Mouse (Mus musculus) ovary, adult 18-20 months (tissue): ENCODE measurements around the gene Gm28048.

Source experiments
- DNase-seq: peaks from one replicate; pipeline ENCODE4 v3.0.0; 2022; ENCODE audit warnings: low spot score, mixed read lengths

Gm28048 gene

DNA sequence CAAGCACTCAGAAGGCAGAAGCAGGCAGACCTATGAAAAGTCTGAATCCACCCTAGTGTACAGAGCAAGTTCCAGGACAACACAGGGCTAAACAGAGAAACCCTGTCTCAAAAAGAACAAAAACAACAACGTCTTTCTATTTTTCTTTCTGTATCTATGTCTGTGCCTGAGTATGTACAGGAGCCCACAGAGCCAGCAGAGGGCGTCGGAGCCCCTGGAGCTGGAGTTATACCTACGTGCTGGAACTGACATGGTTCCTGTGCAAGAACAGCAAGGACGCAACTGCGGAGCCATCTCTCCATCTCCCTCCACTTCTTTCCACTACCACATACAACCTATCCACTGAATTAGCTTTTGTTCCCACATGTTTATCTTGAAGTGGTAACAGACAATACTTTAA, 31.8 kb downstream of the Gm28048 start:
- DNase-seq = no peak

DNA sequence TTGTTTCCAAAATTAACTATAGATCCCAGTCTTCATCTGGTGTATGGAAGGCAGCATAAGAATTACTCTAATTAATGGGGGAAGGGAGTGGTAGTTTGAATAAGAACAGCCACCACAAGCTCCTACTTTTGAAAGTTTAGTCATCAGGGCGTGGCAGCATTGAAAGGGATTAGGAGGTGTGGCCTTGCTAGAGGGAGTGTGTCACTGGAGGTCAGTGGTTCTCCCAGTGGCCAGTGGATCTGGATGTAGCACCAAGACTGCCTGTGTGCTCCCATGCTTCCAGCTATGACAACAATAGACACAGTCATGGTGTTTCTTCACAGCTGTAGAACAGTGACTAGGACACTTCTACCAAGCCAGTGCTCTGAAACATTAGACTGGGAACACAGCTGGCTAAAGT, 32.8 kb downstream of the Gm28048 start:
- no peak for DNase-seq

DNA sequence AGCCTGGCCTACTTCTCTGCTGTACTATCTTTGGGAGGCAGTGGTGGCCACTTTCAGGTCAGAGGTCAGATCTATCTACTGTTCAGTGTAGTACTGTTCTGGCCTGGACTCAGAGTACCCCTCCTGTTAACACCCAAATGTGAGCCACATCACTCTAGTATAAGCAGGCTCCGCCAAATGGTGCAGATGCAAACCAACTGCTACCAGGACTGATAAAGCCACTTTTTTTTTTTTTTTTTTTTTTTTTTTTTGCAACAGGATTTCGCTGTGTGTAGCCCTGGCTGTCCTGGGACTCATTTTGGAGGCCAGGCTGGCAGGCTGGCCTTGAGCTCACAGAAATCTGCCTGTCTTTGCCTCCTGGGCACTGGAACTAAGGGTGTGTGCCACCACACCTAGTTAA, 42.9 kb downstream of the Gm28048 start:
- DNase-seq = no peak

DNA sequence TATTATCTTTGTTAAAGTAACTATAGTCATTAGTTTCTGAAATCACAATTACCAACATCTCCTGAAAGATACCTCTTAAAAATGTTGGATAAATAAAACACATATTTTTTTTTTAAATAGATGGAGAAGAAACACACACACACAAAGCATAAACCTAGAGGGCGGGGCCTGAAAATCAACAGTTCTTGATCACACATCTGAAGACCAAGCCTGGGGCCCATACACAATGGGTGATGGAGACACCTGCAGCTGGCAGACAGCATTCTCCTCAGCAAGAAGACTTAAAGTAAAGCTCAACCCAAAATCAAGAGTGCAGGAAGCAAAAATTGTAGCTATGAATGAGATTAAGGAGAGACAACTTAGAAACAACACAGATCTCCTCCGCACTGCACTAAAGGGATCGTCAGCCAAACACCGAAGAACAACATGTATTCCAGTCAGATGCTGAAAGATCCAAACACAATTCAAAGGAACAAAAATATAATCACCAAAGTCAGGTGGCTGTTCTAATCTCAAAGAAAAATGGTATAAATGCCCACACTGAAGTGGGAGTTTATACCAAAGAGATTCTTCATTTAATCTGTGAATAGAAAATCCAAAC, 44.1 kb downstream of the Gm28048 start:
- no peak for DNase-seq

DNA sequence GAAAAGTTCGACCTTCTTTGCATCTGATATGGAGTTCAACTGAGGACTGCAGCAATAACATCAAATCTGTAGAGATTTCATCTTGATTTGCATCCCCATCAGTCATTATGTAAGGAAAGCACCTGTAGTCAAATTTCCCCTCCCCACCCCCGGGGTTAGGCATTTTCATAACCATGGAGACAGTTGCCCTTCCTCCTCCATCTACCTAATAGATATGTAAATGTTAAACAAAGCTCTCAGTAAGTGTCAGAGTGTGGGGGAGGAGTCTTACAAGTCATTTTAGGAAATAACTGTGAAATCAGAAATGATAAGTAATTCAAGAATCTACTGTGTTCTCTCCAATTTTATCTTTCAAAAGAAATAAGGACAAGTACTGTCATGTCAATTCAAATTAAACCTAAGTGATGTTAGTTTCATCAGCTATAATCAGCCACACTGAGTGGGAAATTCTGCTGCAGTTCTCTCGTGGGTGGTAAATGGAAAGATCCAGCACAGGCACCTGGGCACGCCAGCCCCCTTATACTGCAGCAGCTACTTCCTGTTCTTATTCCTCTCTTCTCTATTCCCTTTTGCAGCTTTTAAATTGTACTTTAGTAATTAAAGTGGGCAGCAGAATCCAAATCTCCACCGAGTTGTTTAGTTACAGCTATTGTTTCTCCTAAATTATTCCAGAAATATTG, 45.3 kb downstream of the Gm28048 start:
- no peak for DNase-seq

DNA sequence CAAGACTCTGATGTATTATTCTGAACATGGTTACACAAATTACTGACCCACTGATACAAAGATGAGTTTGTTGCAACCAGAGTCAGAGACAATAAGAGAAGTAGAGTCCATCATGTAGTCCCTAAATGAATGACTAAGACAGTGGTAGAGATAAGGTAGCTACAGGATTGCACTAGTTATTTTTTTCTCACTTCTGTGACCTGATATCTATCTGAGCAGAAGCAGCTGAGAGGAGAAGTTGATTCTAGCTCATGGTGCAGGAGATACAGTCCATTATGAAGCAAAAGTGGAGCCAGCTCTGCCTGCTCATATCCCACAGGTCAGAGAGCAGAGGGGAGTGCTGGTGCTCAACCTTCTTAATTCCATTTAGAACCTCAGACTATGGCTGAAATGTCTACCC, 49.7 kb downstream of the Gm28048 start:
- no peak for DNase-seq

DNA sequence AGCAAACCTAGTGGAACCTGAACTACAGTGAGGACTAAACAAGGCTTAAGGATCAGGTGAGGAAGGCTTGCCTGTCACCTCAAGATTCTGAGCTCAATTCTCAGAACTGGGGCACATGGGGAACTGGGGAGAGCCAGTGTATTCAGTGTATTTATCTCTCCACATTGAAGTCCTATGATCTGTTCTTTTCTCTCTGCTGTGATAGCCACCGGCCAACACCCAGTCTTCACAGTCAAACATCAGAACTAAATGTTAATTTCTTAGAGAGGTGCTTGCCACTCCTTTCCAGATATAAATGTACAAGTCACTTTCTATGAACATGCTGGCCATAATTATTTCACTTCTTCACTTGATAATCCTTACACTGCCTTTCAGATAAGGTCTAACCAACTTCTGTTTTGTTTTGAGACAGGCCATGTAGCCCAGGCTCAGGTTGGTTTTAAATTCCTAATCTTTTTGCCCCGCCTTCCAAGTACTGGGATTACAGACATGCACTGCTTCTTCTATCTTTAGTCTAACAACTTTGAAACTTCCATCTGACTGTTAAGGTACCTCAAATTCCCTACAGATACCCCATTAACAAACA, 50.5 kb downstream of the Gm28048 start:
- DNase-seq = no peak

DNA sequence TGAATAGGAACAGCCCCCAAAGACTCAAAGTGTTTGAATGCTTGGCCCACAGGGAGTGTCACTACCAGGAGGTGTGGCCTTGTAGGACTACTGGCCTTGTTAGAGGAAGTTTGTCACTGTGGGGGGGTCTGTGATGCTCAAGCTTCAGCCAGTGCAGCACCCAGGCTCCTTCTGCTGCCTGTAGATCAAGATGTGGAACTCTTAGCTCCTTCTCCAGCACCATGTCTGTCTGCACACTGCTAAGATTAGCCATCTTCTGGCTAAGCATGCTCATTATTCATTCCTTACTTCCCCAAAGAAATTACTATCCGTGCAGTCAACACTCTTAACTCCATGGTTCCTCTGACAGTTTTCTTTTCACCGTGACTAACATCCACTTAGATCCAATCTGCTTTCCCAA, 51.8 kb downstream of the Gm28048 start:
- no peak for DNase-seq

DNA sequence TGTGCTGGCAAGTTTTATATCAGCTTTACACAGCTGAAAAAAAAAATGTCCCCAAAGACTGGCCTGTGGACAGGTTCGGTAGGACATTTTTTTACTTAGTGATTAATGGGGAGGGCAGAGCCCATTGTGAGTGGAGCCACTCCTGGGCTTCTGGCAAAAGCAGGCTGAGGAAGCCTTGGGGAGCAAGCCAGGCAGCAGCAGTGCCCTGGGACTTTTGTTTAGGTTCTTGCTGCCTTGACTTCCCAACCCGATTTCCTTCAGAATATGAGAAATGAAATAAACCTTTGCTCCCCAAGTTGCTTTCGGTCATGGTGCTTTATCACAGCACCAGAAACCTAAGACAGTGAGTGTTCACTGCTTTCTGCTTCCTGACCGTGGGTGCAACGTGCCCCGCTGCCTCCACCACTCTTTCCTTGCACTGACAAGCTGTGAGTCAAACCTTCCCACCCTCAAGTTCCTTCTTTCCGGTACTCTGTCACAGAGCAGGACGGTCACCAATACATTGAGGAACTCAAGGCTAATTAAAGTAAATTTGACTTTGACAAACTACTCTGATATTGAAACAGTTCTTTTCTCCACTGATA, 53.2 kb downstream of the Gm28048 start:
- no peak for DNase-seq

DNA sequence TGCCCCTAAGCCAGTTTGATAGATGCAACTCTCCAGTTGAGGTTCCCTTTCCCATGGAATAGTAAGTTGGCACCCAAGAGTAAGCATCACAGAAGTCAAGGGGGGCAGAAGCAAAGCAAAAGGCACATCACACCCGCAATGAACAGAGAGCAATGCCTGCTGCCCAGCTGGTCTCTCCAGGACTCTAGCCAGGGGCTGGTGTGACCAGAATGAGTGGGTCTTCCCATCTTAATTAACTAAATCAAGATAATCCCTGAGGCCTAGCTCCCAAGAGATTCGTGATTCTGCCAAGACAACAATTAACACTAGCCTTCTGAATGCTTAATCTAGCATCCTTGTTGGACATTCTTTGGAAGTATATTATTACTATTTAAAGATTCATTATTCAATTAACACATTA, 58.3 kb downstream of the Gm28048 start:
- no peak for DNase-seq

DNA sequence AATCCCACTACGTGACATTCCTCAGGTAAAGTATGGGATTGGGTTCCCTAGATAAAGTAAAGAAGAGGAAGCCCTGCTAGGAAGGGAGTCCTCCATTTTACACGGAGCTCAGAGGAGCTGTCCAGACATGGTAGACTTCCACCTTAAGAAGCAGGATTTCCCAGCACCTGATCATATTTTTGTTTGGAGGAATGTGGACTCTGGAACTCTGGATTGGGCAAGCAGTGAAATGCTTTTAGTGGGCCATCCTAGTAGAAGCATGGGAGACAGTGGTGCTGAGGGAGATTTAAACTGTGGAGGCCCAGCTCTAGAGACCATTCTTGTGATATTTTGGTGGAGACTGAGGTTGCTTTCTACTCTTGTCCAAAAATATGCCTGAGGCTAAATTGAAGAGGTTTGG, 59.3 kb downstream of the Gm28048 start:
- DNase-seq = no peak

DNA sequence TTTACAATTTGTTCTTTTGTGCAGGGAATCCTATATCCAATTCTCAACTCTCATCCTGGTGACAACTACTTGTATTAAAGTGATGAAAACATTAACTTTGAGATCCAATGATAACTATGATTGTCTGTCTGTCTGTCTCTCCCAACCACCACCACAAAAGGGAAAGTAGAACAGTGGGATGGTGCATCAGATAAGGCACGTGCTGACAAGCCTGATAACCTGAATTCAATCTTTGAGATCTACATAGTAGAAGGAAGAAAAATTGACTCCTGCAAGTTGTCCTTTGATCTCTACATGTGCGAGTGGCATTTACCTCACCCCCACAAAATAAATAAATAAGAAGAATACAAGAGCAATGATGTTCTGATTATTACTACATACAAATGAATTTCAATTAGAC, 62.6 kb downstream of the Gm28048 start:
- no peak for DNase-seq

DNA sequence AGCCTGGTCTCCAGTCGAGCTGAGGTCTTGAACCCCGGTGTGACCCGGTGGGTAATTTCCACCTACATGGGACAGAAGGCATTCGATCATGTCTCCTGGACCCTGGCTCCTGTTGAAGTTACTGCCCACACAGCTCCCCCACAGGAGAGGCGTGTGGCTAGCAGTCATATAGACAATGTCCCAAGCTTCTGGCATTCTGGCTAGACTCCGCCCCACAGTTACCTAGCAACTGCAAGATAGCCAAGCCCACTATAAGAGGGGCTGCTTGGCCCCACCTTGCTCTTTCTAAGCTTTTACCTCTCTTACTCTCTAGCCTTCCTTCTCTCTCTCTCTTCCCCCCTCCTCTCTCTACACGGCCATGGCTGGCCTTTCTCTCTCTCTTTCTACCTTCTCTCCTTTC, 64.1 kb downstream of the Gm28048 start:
- DNase-seq = no peak

DNA sequence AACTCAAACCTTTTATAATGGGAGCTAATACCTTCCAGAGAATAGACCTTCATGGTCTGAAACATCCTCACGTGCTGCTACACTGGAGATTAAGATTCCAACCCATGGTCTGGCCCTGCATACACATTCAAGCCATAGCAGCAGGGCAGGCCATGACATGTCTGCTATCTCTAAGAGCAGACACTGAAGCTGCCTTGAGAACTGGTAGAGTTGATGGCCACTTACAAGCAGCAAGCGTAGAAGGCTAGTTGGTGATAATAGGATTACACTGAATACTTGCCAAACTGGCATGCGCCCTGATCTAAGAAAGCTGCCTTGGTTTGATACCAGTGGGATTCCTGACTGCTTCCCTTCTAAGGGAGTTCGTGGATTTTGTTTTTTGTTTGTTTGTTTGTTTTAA, 68.1 kb downstream of the Gm28048 start:
- DNase-seq = no peak

DNA sequence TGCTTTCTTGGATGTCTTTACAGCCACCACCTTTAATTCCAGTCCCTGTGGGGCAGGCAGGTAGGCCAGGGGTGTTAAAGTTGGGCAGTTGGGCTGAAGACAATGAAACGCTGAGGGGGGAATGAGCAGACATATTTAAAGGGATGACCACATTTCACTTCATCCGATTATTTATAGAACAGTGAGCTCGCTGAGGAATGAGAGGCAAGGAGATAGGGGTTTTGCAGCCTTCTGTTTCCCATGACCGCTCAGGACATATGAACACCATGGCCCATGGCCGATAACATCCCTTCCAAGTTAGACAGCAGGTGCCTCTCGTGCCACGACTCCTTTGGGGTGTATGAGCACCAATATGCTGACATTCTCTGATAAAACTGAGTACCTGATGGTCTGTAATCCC, 70.1 kb downstream of the Gm28048 start:
- DNase-seq = no peak

DNA sequence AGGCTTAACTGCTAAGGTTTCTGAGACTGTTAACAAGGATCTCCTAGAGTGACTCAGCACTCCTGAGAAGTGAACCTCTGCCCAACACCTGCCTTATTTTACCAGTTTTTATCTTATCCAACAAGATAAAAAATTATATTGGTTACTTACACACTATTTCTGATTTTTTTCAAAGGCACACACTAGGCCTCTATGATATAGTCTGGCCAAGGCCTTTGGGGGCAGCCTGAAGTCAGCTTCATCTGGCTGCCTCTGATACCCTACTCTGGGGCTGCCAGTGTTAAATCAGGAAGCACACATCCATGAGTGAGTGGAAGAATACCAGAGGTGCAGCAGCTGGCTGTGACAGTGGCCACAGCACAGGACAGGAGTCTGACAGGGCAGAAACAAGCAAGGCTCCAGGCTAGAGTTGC, 75.4 kb downstream of the Gm28048 start:
- DNase-seq = no peak

DNA sequence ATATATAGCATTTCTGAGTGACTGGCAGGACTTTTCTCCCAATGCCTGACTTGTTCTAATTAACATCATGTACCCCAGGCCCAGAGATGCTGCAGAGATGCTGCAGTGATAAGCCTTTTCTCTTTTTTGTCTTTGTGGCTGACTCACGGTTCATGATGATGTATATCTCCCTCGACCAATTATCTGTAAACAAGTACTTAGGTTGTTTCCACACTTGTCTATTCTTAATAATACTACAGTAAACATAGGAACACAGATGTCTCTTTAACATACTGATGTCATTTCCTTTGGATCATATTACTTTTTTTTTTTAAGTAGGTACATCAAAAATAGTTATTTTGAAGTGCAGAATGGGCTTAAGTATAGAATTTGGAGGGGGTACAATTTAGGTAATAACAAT, 79.0 kb downstream of the Gm28048 start:
- DNase-seq = no peak

DNA sequence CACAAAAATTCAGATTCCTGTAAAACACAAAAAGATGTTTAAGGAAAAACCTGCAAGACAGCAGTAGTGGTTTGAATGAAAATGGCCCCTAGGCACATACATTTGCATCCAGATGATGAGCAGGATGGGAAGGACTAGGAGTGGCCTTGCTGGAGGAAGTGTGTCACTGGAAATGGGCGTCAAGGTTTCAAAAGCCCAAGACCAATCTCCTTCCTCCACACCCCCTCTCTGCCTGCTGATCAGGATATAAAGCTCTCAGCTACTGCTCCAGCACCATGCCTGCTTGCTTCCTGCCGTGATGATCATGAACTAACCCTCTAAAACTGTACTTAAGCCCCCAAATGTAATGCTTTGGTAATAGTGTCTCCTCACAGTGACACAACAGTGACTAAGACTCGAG, 81.8 kb downstream of the Gm28048 start:
- no peak for DNase-seq

DNA sequence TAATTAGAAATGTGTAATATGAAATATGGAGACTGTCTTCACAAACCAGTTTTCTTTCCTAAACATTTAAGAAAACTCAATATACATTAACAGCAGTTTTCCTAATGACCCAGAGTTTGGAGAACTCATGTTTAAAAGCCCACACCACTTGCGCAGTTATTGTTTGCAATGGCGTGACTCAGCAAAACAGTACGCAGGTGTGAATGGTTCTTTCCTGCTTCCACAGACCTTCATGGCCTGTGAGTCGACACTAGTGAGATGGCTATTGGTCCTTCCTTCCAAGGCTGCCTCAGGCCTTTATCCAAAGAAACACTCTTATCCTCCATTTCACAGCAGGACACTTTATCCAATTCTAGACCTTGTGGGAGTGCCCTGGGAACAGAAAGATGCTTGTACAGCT, 84.2 kb downstream of the Gm28048 start:
- DNase-seq = no peak

DNA sequence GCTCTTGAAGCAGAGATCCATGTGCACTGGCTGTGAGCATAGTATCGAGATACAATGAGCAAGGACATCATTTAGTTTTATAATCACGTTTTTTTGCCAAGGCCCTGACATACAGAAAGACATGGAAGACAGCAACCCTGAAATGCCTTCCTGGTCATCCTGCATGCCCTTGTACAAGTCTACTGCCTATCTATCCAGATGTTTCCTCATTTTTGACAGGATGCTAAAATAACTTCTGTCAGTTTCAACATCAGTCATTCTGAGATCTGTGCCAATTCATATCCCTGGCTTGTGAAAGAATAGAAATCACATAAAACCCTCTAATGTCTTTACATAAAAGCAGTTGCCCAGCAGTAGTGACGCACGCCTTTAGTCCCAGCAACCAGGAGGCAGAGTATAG, 84.8 kb downstream of the Gm28048 start:
- no peak for DNase-seq

DNA sequence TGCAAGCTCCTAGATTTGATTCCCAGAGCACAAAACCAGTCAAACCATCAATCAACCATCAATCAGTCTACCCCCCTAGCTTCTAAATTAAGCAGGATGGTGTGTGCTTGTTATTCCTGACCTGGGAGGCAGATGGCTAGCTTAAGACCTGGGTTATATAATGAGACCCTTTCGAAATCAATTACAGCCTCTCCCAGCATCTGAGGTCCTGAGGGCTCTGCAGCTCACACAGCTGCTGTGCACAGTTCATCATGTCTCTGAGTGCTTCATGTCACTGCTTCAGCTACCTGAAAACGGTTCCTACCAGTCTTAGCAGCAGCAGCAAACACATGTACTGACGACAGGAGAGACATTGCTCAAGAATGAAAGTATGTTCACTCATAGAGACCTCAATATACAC, 88.8 kb downstream of the Gm28048 start:
- DNase-seq = no peak

DNA sequence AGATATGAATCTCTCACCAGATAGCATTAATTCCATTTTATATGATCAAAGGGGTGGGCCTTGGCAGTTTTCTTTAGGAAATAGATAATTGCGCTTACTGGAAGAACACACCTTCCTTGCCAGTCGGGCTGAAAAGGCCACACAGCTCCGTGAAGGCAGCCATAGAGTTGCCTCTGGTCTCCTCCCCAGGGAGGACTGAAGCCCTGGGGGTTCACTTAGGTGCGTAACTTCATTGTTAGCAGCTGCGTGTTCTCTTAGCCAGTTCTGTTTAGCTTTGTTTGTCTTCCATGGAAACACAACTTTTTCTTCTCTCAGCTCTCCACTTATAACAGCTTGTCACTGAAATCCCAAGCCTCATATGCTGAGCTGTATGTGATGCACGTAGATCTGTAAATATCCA, 89.4 kb downstream of the Gm28048 start:
- no peak for DNase-seq

DNA sequence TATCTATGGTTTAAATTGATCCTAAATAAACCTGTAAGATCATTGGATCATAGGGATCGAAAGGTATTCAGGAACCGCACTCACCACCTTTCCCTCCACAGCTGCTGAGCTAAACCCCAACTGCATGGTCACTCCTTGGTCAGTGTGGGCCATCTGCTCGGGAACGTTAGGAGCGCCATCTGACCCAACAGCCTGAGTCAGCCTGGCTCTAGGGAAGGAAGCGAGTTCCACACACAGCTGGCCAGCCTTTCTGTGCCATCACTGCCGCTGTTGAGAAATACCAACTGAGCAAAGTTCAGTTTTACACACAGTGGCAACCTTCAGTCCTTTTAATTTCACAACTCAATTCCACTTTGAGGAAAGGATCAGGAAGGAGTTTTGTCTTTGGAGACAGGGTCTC, 90.0 kb downstream of the Gm28048 start:
- DNase-seq = no peak

DNA sequence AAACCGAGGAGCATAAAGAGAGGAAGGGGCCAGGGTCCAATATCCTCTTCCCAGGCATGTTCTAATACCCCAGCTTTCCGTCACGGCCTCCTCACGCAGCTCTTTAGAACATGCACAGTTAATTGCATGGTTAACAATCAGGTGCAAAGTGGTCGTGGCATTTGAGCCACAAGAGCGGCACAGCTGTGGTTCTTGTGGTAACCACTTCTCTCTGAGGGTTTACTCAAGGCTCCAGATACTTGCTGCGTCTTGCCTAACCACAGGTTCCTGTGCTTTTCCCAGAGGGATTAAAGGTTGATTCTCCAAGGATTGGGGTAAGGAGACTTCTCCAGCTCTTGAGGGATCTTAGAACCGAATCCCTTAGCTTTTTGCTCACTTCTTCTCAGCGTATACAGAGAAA, 90.6 kb downstream of the Gm28048 start:
- DNase-seq = no peak
